Mouse (Mus musculus) stomach, embryonic 14.5 days (tissue): Measurements from ENCODE around the gene Tmcc2. TPM values are rescaled to one million over a fixed set of nuclear protein-coding genes. Genes with fewer than 3 reads are reported as not detected.

Experiments
- ATAC-seq: fragments of 200-750 bp; cut with Nextera tagmentation; 2 replicates; pipeline ENCODE4 v1.8.0; 2017; ENCODE audit warnings: low read depth, moderate TSS enrichment; ENCODE audit not compliant: insufficient number of reproducible peaks, insufficient read depth, low FRiP score
- H3K27ac ChIP-seq: fragments of 300-500 bp; sonication (generic); 2 replicates; pipeline ENCODE4 v1.5.1; 2014; ENCODE audit warnings: mild to moderate bottlenecking, low read length, moderate library complexity, mixed read lengths
- H3K27me3 ChIP-seq: fragments of 300-500 bp; sonication (generic); 2 replicates; pipeline ENCODE4 v1.6.1; 2014; ENCODE audit warnings: low read length, control low read depth, mixed read lengths; ENCODE audit not compliant: control insufficient read depth, insufficient read depth
- H3K36me3 ChIP-seq: fragments of 300-500 bp; sonication (generic); 2 replicates; pipeline ENCODE4 v1.6.1; 2014; ENCODE audit warnings: mild to moderate bottlenecking, control low read depth, low read length, moderate library complexity, mixed read lengths; ENCODE audit not compliant: control insufficient read depth, insufficient read depth
- H3K4me1 ChIP-seq: fragments of 300-500 bp; sonication (generic); 2 replicates; pipeline ENCODE4 v1.6.1; 2014; ENCODE audit warnings: low read length, control low read depth, mixed read lengths; ENCODE audit not compliant: control insufficient read depth, insufficient read depth
- H3K4me2 ChIP-seq: fragments of 300-500 bp; sonication (generic); replicated peaks from 2 replicates; pipeline ENCODE4 v1.6.1; 2014; ENCODE audit warnings: low read depth, low read length, control low read depth
- H3K4me3 ChIP-seq: fragments of 300-500 bp; sonication (generic); 2 replicates; pipeline ENCODE4 v1.5.1; 2014; ENCODE audit warnings: low read depth, low read length, control low read depth
- H3K9ac ChIP-seq: fragments of 300-500 bp; sonication (generic); replicated peaks from 2 replicates; pipeline ENCODE4 v1.6.1; 2014; ENCODE audit warnings: low read depth, mild to moderate bottlenecking, control low read depth, low read length, moderate library complexity, mixed read lengths
- H3K9me3 ChIP-seq: fragments of 300-500 bp; sonication (generic); 2 replicates; pipeline ENCODE4 v1.6.1; 2016; ENCODE audit warnings: low read depth, low read length, control low read depth; ENCODE audit not compliant: control insufficient read depth
- WGBS: fragments of 180-500 bp; shearing (Covaris S2); extraction: QIAGEN DNeasy Blood & Tissue Kit; methylation state at CpG from one replicate; pipeline ENCODE4 v1.1.7; 2014; 5-methylcytosine and 5-hydroxymethylcytosine counted together
- polyA plus RNA-seq: library from polyadenylated mRNA; unstranded; fragments of >200 nt; fragmentation: Nextera tagmentation; extraction: Ambion mirVana; gene quantifications from 2 replicates; pipeline ENCODE4 v1.2.1, GENCODE M21; 2014

Gene Tmcc2
- polyA plus RNA-seq, 1 experiment from 2014 or later: 7.1 TPM

DNA sequence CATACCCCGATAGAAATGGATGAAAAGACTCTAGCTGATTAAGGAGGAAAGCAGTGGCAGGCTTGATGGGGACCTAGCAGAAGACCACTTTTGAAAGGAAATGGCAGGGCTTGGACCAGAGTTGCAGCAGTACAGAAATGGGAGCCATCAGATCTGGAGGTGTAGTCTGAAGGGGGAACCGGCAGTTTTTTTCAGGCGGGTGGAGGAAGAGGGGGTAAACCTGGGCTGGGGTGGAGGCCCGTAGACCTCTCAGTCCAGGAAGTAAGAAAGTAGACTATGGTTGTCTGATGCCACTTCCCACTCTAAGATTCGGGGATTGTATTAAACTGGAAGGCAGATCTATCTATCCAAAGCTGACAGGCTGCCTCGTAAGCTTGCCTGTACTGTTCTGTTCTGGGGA is 54.2 kb downstream of the Tmcc2 start:
- Histone ChIP-seq H3K4me3 (no peak overlapping the region), H3K36me3 (no peaks in the 10 kb centered on the region), H3K27ac (no peak overlapping the region), H3K9ac (no peak overlapping the region), H3K27me3 (no peaks in the 10 kb centered on the region), H3K4me2 (no peak overlapping the region), H3K9me3 (no peaks in the 10 kb centered on the region), H3K4me1 (peaks cover 21% of the 10 kb centered on the region)
- ATAC-seq: no peak
- WGBS: 59% methylated on average over 6 of the region's 6 CpGs

DNA sequence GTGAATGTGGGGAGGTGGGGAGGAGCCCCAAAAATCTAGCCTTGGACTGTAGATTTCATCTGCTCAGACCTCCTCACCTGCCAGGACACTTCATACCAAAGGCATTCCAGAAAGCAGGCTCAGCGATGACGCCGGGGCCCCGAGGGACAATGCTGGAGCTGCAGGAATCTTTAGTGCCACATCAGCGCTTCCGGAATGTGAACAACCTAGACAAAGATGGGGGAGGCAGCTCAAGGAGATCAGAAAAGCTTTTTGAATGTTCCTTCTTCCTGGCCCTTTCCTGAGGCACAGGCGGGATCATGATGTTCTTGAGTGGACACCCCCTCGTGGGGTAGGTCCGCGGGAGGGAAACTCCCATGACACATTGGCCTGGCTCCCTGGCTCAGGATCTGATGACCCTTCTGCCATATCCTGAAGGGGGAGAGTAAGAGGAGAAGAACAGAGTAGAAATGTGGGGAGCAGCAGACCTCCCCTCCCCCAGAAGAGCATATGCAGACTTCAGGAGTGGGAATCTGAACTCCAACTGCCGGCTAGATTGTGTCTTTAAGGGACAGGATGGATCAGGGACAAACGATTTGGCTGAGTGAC is 55.6 kb downstream of the Tmcc2 start:
- 54% methylated on average over 12 of the region's 12 CpGs for WGBS
- no peak for ATAC-seq
- H3K4me1 ChIP-seq: peaks cover 21% of the 10 kb centered on the region
- no peaks in the 10 kb centered on the region for H3K27me3 ChIP-seq
- H3K4me2 ChIP-seq: no peak overlapping the region
- H3K4me3 ChIP-seq: no peak overlapping the region
- H3K9ac ChIP-seq: no peak overlapping the region
- H3K27ac ChIP-seq: no peak overlapping the region
- H3K36me3 ChIP-seq: no peaks in the 10 kb centered on the region
- H3K9me3 ChIP-seq: no peaks in the 10 kb centered on the region

- Histone ChIP-seq H3K27ac (peak overlapping the region; percentile 59; the same call in 1 of the 2 replicates), H3K9me3 (no peaks in the 10 kb centered on the region), H3K27me3 (no peaks in the 10 kb centered on the region), H3K9ac (no peak overlapping the region), H3K36me3 (no peaks in the 10 kb centered on the region), H3K4me2 (no peak overlapping the region), H3K4me1 (peaks cover 21% of the 10 kb centered on the region), H3K4me3 (no peak overlapping the region)
- WGBS: 30% methylated on average over 6 of the region's 6 CpGs
- 0 out of 2 replicates have a peak, but pooled peaks have one; percentile 3 for ATAC-seq
Measured at GRCm38 (mm10) chr1:132334178-132334801, 56.8 kb downstream of the Tmcc2 start.

- peak; percentile 81; the same call in 1 of the 2 replicates for ATAC-seq
- no peak overlapping the region for H3K9ac ChIP-seq
- H3K9me3 ChIP-seq: no peaks in the 10 kb centered on the region
- no peak overlapping the region for H3K4me2 ChIP-seq
- peaks cover 21% of the 10 kb centered on the region for H3K4me1 ChIP-seq
- no peak overlapping the region for H3K4me3 ChIP-seq
- H3K36me3 ChIP-seq: no peaks in the 10 kb centered on the region
- H3K27ac ChIP-seq: peak overlapping the region; percentile 59; the same call in 1 of the 2 replicates
- WGBS: 4% methylated on average over 4 of the region's 4 CpGs
- no peaks in the 10 kb centered on the region for H3K27me3 ChIP-seq
Measured at GRCm38 (mm10) chr1:132333675-132334141, 57.4 kb downstream of the Tmcc2 start.

GRCm38 (mm10) chr1:132333201-132333600 is 57.9 kb downstream of the Tmcc2 start:
- Histone ChIP-seq H3K4me1 (peaks cover 21% of the 10 kb centered on the region), H3K27me3 (no peaks in the 10 kb centered on the region), H3K9ac (no peak overlapping the region), H3K36me3 (no peaks in the 10 kb centered on the region), H3K4me2 (no peak overlapping the region), H3K9me3 (no peaks in the 10 kb centered on the region), H3K4me3 (no peak overlapping the region), H3K27ac (no peak overlapping the region)
- 8% methylated on average over 2 of the region's 2 CpGs for WGBS
- no peak for ATAC-seq

DNA sequence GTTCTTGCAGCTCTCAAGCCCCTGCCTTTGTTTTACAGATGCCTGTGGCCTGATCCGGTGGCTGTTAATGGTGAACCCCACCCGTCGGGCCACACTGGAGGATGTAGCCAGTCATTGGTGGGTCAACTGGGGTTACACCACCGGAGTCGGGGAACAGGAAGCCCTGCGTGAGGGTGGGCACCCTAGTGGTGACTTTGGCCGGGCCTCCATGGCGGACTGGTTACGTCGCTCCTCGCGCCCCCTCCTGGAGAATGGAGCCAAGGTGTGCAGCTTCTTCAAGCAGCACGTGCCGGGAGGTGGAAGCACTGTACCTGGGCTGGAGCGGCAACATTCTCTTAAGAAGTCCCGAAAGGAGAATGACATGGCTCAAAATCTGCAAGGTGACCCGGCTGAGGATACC is 59.8 kb downstream of the Tmcc2 start:
- Histone ChIP-seq H3K9me3 (no peaks in the 10 kb centered on the region), H3K27me3 (no peaks in the 10 kb centered on the region), H3K9ac (no peak overlapping the region), H3K4me1 (peaks cover 17% of the 10 kb centered on the region), H3K27ac (no peak overlapping the region), H3K4me2 (no peak overlapping the region), H3K4me3 (no peak overlapping the region), H3K36me3 (no peaks in the 10 kb centered on the region)
- WGBS: 85% methylated on average over 17 of the region's 17 CpGs
- no peak for ATAC-seq

DNA sequence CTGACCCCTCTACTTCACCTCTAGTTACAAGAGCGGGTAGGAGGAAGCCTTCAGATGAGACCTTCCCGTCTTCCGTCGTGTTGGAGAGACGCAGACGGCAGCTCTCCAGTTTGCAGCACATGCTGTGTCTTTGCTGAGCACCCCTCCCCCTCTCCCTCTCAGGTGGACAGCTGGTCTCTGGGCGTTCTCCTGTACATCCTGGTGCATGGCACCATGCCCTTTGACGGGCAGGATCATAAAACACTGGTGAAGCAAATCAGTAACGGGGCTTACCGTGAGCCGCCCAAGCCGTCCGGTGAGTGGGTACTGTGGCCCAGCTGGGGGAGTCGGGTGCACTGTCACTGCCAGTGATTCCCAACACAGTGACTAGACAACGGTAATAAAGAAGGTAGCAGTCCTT is 60.7 kb downstream of the Tmcc2 start:
- 81% methylated on average over 15 of the region's 15 CpGs for WGBS
- H3K36me3 ChIP-seq: no peaks in the 10 kb centered on the region
- ATAC-seq: no peak

DNA sequence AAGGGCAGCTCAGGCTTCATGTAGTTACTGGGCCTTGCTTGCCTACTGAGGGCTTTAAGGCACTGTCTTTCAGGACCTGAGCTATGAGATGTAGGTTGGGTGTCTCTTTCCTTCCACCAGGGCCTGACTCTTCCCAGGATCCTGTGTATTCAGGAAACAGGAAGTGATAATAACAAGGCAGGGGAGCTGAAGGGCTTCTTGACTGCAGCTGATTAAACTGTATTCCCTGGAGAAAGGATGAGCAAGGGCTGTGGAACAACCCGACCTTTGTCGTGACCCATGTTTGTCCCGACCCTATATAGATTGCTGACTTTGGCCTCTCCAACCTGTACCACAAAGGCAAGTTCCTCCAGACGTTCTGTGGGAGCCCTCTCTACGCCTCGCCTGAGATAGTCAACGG is 61.4 kb downstream of the Tmcc2 start:
- H3K9ac ChIP-seq: no peak overlapping the region
- peaks cover 11% of the 10 kb centered on the region for H3K4me1 ChIP-seq
- no peaks in the 10 kb centered on the region for H3K36me3 ChIP-seq
- no peak overlapping the region for H3K4me2 ChIP-seq
- no peaks in the 10 kb centered on the region for H3K9me3 ChIP-seq
- H3K27ac ChIP-seq: no peak overlapping the region
- WGBS: 87% methylated on average over 7 of the region's 7 CpGs
- no peaks in the 10 kb centered on the region for H3K27me3 ChIP-seq
- no peak overlapping the region for H3K4me3 ChIP-seq
- ATAC-seq: no peak

More for the DNA sequence above, 60.7 kb downstream of the Tmcc2 start:
- no peak overlapping the region for H3K27ac ChIP-seq
- H3K4me3 ChIP-seq: no peak overlapping the region
- H3K4me1 ChIP-seq: peaks cover 15% of the 10 kb centered on the region
- no peaks in the 10 kb centered on the region for H3K27me3 ChIP-seq
- H3K9ac ChIP-seq: no peak overlapping the region
- H3K4me2 ChIP-seq: no peak overlapping the region
- H3K9me3 ChIP-seq: no peaks in the 10 kb centered on the region
